Mouse (Mus musculus) heart, postnatal 0 days (tissue): ENCODE measurements around the gene Olfr684.

ENCODE experiments used
- CTCF ChIP-seq: IDR thresholded peaks from 2 replicates; pipeline ENCODE4 v1.5.1; 2016; ENCODE audit warnings: antibody characterized with exemption, control low read depth, low read depth
- EP300 ChIP-seq: IDR thresholded peaks from 2 replicates; pipeline ENCODE4 v1.6.1; 2016; ENCODE audit warnings: antibody characterized with exemption, low read depth

- no peak for TF ChIP-seq CTCF
- TF ChIP-seq EP300 = no peak
Observed at GRCm38 (mm10) chr7:105141275-105141674, 22.2 kb downstream of the Olfr684 start.
